Mouse (Mus musculus) heart, embryonic 14.5 days (tissue): ENCODE measurements around the gene Syt1. TPM values are rescaled to one million over a fixed set of nuclear protein-coding genes. Genes with fewer than 3 reads are reported as not detected.

Experiments used
- ATAC-seq: fragments of 200-750 bp; cut with Nextera tagmentation; 2 replicates; pipeline ENCODE4 v1.8.0; 2017; ENCODE audit warnings: low read depth, moderate TSS enrichment; ENCODE audit not compliant: insufficient number of reproducible peaks, insufficient read depth, low FRiP score
- H3K27ac ChIP-seq, 2 experiments: fragments of 200-500 bp in 1 of 2; fragments of 300-500 bp in 1 of 2; sonication (generic) in 1 of 2; replicated peaks in 1 of 2; 2 replicates each; pipeline ENCODE4 v1.5.1; 2012 to 2014; ENCODE audit warnings: low read depth in 2 of 2, low read length in 2 of 2, control low read depth in 1 of 2, mild to moderate bottlenecking in 1 of 2, mixed read lengths in 1 of 2; ENCODE audit not compliant: control insufficient read depth in 1 of 2, insufficient read depth in 1 of 2
- H3K27me3 ChIP-seq: fragments of 300-500 bp; sonication (generic); 2 replicates; pipeline ENCODE4 v1.6.1; 2014; ENCODE audit warnings: mild to moderate bottlenecking, low read length, control low read depth; ENCODE audit not compliant: control insufficient read depth, insufficient read depth
- H3K36me3 ChIP-seq: fragments of 300-500 bp; sonication (generic); 2 replicates; pipeline ENCODE4 v1.6.1; 2014; ENCODE audit warnings: mild to moderate bottlenecking, control low read depth, low read length, mixed read lengths; ENCODE audit not compliant: control insufficient read depth, insufficient read depth
- H3K4me1 ChIP-seq, 2 experiments: fragments of 200-500 bp in 1 of 2; fragments of 300-500 bp in 1 of 2; sonication (generic) in 1 of 2; 2 replicates each; pipeline ENCODE4 v1.6.1; 2012 to 2014; ENCODE audit warnings: low read length in 2 of 2, control low read depth in 1 of 2, mixed read lengths in 1 of 2; ENCODE audit not compliant: control insufficient read depth in 2 of 2, insufficient read depth in 2 of 2
- H3K4me2 ChIP-seq: fragments of 300-500 bp; sonication (generic); 2 replicates; pipeline ENCODE4 v1.6.1; 2014; ENCODE audit warnings: mild to moderate bottlenecking, low read length
- H3K4me3 ChIP-seq, 2 experiments: fragments of 200-500 bp in 1 of 2; fragments of 300-500 bp in 1 of 2; sonication (generic) in 1 of 2; 2 replicates each; pipeline ENCODE4 v1.5.1; 2012 to 2014; ENCODE audit warnings: low read length in 2 of 2, mild to moderate bottlenecking in 2 of 2, control low read depth in 1 of 2, low read depth in 1 of 2, moderate library complexity in 1 of 2; ENCODE audit not compliant: control insufficient read depth in 1 of 2, insufficient read depth in 1 of 2
- H3K9ac ChIP-seq: fragments of 300-500 bp; sonication (generic); 2 replicates; pipeline ENCODE4 v1.6.1; 2014; ENCODE audit warnings: mild to moderate bottlenecking, low read length
- H3K9me3 ChIP-seq: fragments of 300-500 bp; sonication (generic); 2 replicates; pipeline ENCODE4 v1.6.1; 2016; ENCODE audit warnings: low read length, control low read depth; ENCODE audit not compliant: control insufficient read depth
- WGBS: fragments of 180-500 bp; shearing (Covaris S2); extraction: QIAGEN DNeasy Blood & Tissue Kit; methylation state at CpG from one replicate; pipeline ENCODE4 v1.1.7; 2014; 5-methylcytosine and 5-hydroxymethylcytosine counted together
- polyA plus RNA-seq: library from polyadenylated mRNA; unstranded; fragments of >200 nt; fragmentation: Nextera tagmentation; extraction: Ambion mirVana; gene quantifications from 2 replicates; pipeline ENCODE4 v1.2.1, GENCODE M21; 2014

Gene Syt1
- polyA plus RNA-seq, 1 experiment from 2014 or later, result 1.2 TPM

DNA sequence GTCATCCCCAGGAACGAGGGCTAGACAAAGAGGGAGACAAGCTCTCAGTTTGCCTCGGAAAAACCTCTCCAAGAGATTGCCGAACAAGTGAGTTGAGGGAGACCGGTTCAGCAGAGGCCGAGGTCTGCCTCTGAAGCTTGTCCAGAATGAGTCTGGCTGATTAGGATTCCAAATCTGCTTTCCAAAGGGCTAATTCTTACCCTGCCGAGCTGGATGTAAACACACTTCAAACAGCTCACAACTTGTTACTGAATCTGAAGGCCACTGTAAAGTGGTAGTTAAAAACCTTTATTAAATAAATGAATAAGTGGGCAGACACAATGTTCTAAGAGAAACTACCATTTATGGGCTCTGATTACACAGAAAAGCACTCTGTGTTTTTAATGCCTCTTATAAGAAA lies 491.6 kb downstream of the Syt1 start:
- H3K9ac ChIP-seq, result no peak overlapping the region
- no peak overlapping the region for H3K4me3 ChIP-seq
- no peaks in the 10 kb centered on the region for H3K9me3 ChIP-seq
- H3K4me1 ChIP-seq, result peaks cover 0 to 2% of the 10 kb centered on the region in 2 experiments; a peak in 2 of 4 replicates
- ATAC-seq, result no peak
- H3K4me2 ChIP-seq, result no peak overlapping the region
- H3K27ac ChIP-seq, result no peak overlapping the region
- no peaks in the 10 kb centered on the region for H3K27me3 ChIP-seq
- no peaks in the 10 kb centered on the region for H3K36me3 ChIP-seq
- 13% methylated on average over 6 of the region's 6 CpGs for WGBS

DNA sequence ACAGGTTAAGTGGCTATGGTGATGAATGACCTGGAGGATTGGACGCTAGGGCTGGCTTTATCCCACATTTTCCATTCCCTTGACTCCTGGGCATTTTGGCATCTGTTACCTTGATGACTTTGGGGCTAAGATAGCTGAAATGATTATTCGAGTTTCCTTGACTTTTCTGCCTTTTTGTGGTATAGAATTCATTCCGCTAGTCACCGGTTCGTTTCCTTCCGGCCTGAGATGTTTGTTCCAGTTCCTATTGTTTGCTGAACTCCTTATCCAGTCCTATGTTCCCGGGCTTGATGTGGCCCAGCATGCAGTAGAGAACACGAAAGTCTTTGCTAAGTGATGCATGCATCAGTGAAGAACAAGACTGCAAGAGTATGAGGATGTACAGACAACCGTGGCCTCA lies 493.7 kb downstream of the Syt1 start:
- ATAC-seq, result no peak
- Histone ChIP-seq H3K9me3 (no peaks in the 10 kb centered on the region), H3K4me2 (no peak overlapping the region), H3K27ac (no peak overlapping the region), H3K36me3 (no peaks in the 10 kb centered on the region), H3K9ac (no peak overlapping the region), H3K4me1 (peaks cover 0 to 2% of the 10 kb centered on the region in 2 experiments; a peak in 1 of 4 replicates), H3K27me3 (no peaks in the 10 kb centered on the region), H3K4me3 (no peak overlapping the region)
- WGBS, result 77% methylated on average over 9 of the region's 9 CpGs

DNA sequence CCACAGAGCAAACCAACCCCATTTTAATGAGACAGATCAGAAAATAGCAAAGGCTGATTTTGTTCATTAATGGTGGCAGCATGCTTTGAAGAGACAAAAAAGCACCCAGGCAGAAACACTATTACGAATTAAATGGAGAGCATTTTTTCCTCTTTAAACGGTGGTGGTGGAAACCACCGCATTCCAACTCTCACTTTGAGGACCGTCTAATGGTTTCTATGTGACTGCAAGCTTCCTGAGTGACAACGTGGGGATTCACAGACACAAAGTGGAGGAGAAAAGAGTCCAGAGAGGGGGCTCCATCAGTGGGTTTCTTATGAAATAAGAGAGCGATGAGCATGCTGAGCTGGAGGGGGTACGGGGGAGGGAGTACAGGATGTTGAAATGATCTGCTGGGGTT lies 496.1 kb downstream of the Syt1 start:
- H3K36me3 ChIP-seq, result no peaks in the 10 kb centered on the region
- no peak for ATAC-seq
- no peaks in the 10 kb centered on the region for H3K9me3 ChIP-seq
- H3K4me3 ChIP-seq, result no peak overlapping the region
- H3K9ac ChIP-seq, result no peak overlapping the region
- no peak overlapping the region for H3K27ac ChIP-seq
- peaks cover 0 to 2% of the 10 kb centered on the region in 2 experiments; a peak in 1 of 4 replicates for H3K4me1 ChIP-seq
- no peaks in the 10 kb centered on the region for H3K27me3 ChIP-seq
- H3K4me2 ChIP-seq, result no peak overlapping the region
- 75% methylated on average over 7 of the region's 7 CpGs for WGBS

DNA sequence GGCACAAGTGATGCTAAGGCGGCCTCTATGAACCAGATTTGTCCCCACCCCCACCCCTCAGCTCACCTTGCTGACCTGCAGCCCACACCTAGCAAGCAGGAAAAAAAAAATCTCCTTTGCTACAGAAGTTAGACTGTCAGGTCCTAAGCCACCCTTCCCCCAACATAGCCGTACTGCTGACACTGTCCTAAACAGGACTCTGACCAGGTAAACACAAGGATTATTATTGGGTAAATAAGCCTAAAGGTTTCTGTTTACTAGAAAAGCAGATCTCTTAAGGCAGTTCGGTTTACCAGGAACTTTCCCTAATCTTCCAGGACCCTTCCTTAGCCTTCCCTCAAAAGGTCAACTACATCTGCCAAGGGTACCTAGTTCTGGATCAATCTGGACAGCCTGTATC lies 501.2 kb downstream of the Syt1 start:
- H3K27ac ChIP-seq, result no peak overlapping the region
- H3K36me3 ChIP-seq, result no peaks in the 10 kb centered on the region
- H3K9me3 ChIP-seq, result no peaks in the 10 kb centered on the region
- no peak overlapping the region for H3K9ac ChIP-seq
- ATAC-seq, result no peak
- no peaks in the 10 kb centered on the region for H3K4me1 ChIP-seq
- no peaks in the 10 kb centered on the region for H3K27me3 ChIP-seq
- H3K4me2 ChIP-seq, result no peak overlapping the region
- H3K4me3 ChIP-seq, result no peak overlapping the region
- 82% methylated on average over 3 of the region's 3 CpGs for WGBS

DNA sequence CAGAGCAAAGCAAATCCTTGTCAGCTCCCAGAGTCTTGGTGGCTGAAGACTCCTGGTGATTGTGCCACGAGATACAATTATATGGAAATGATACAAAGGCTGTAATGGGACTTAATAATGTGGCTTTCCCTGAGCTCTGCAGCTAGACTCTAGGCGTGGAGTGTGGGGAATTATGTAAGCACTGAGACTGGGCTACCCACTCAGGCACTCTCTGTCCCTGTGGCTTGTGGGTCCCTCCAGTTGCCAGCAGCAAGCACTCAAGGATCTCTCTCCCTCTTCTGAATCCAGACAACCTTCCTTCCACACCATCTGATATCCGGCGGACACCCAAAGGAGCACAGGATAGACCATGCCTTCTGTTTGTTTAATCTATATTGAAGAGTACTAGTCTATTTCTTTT lies 503.9 kb downstream of the Syt1 start:
- no peak overlapping the region for H3K4me2 ChIP-seq
- WGBS, result 82% methylated on average over 4 of the region's 4 CpGs
- no peak overlapping the region for H3K4me3 ChIP-seq
- no peaks in the 10 kb centered on the region for H3K27me3 ChIP-seq
- no peaks in the 10 kb centered on the region for H3K9me3 ChIP-seq
- no peaks in the 10 kb centered on the region for H3K4me1 ChIP-seq
- H3K27ac ChIP-seq, result no peak overlapping the region
- no peak for ATAC-seq
- no peaks in the 10 kb centered on the region for H3K36me3 ChIP-seq
- H3K9ac ChIP-seq, result no peak overlapping the region

DNA sequence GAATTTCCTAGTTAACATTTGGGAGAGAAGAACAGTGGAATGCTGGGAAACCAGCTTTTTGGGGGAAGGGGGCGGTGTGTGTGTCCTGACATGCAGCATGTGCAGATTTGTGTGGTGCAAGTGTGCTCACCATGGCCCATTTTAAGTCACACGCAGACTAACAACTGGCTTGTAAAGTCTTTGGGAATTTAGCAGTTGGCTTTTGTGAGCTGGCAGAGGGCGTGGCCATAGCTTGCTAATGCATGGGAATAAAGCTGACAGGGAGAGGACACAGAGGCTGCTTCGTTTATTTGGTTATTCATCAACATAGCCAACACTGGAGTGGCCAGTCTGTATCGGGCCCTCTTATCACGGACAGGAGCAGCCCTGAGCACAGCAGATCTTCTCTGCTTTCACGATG lies 505.9 kb downstream of the Syt1 start:
- ATAC-seq, result no peak

DNA sequence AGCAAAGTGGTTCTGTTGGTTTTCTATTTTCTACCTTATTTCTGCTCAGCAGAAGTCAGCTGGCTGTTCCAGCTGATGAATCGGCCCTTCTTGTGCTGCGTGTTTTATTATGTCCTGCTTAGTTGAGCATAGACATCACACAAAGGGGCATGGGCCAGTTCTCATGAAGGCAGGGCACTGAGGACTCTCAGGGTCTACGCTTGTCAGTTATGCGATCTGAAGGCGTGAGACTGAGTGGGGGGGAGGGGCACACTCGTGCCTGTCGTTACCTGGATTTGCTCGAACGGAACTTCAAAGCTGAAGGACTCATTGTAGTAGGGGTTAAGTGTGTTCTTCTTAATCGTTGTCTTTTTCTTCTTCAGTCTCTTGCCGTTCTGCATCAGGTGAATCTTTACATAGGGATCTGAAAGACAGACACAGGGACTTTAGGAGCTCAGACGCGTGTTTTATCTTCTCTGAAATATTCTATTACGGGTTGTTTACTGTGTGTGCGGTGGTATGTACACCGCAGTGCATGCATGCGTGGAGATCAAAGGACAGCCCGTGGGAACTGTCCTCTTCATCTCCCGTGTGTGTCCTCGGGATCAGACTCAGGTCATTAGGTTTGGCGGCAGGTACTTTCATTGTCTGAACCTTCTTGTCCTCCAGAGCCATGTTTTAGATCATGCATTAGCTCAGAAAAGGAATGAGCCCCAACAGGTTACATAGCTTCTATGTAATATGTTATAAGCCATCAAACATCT lies 506.5 kb downstream of the Syt1 start:
- H3K4me1 ChIP-seq, result no peaks in the 10 kb centered on the region
- no peak overlapping the region for H3K9ac ChIP-seq
- H3K36me3 ChIP-seq, result no peaks in the 10 kb centered on the region
- H3K4me3 ChIP-seq, result no peak overlapping the region
- H3K4me2 ChIP-seq, result no peak overlapping the region
- WGBS, result 64% methylated on average over 21 of the region's 21 CpGs
- ATAC-seq, result no peak
- H3K9me3 ChIP-seq, result no peaks in the 10 kb centered on the region
- H3K27ac ChIP-seq, result no peak overlapping the region
- no peaks in the 10 kb centered on the region for H3K27me3 ChIP-seq

More for the DNA sequence above, 505.9 kb downstream of the Syt1 start:
- 48% methylated on average over 7 of the region's 7 CpGs for WGBS
- Histone ChIP-seq H3K9me3 (no peaks in the 10 kb centered on the region), H3K36me3 (no peaks in the 10 kb centered on the region), H3K4me3 (no peak overlapping the region), H3K27ac (no peak overlapping the region), H3K27me3 (no peaks in the 10 kb centered on the region), H3K4me1 (no peaks in the 10 kb centered on the region), H3K9ac (no peak overlapping the region), H3K4me2 (no peak overlapping the region)

DNA sequence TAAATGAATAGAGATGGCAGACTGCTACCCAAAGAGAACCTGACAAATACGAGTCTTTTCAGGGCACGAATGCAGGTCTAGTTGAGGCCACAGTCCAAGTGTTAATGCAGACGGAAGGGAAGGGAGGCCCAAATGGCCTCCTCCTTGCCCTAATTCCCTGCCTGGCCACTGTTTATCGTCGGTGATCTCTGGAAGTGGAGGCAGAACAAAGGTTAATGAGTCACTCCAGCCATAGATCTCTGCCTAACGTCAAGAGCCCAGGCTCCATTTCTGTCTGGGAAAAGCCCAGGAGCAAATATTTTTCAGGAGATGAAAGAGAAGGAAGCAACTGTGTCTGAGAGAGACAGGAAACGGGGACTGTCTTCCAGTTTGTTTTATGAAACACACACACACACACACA lies 520.6 kb downstream of the Syt1 start:
- no peak for ATAC-seq
- no peaks in the 10 kb centered on the region for H3K36me3 ChIP-seq
- no peaks in the 10 kb centered on the region for H3K4me1 ChIP-seq
- H3K27me3 ChIP-seq, result no peaks in the 10 kb centered on the region
- WGBS, result 55% methylated on average over 7 of the region's 7 CpGs
- peaks cover 10% of the 10 kb centered on the region; the same call in 1 of the 2 replicates for H3K9me3 ChIP-seq
- H3K27ac ChIP-seq, result no peak overlapping the region
- H3K9ac ChIP-seq, result no peak overlapping the region
- no peak overlapping the region for H3K4me2 ChIP-seq
- H3K4me3 ChIP-seq, result no peak overlapping the region
